Mouse (Mus musculus) forebrain, embryonic 15.5 days (tissue): ENCODE data around the gene Pate2. TPM values are rescaled to one million over a fixed set of nuclear protein-coding genes. Genes with fewer than 3 reads are reported as not detected.

Source experiments
- ATAC-seq: fragments of 200-750 bp; cut with Nextera tagmentation; replicated peaks from 2 replicates; pipeline ENCODE4 v1.8.0; 2017; ENCODE audit warnings: mild to moderate bottlenecking, moderate TSS enrichment, moderate library complexity
- H3K27ac ChIP-seq: fragments of 300-500 bp; sonication (generic); replicated peaks from 2 replicates; pipeline ENCODE4 v1.5.1; 2015; ENCODE audit warnings: mild to moderate bottlenecking, inconsistent platforms
- H3K27me3 ChIP-seq: fragments of 300-500 bp; sonication (generic); 2 replicates; pipeline ENCODE4 v1.6.1; 2015; ENCODE audit warnings: inconsistent platforms
- H3K36me3 ChIP-seq: fragments of 300-500 bp; sonication (generic); 2 replicates; pipeline ENCODE4 v1.6.1; 2015; ENCODE audit warnings: mild to moderate bottlenecking, inconsistent platforms
- H3K4me1 ChIP-seq: fragments of 300-500 bp; sonication (generic); 2 replicates; pipeline ENCODE4 v1.6.1; 2015; ENCODE audit warnings: inconsistent platforms
- H3K4me2 ChIP-seq: fragments of 300-500 bp; sonication (generic); replicated peaks from 2 replicates; pipeline ENCODE4 v1.6.1; 2015; ENCODE audit warnings: mild to moderate bottlenecking, inconsistent platforms
- H3K4me3 ChIP-seq: fragments of 300-500 bp; sonication (generic); 2 replicates; pipeline ENCODE4 v1.5.1; 2015; ENCODE audit warnings: mild to moderate bottlenecking, inconsistent platforms
- H3K9ac ChIP-seq: fragments of 300-500 bp; sonication (generic); replicated peaks from 2 replicates; pipeline ENCODE4 v1.6.1; 2015; ENCODE audit warnings: mild to moderate bottlenecking, inconsistent platforms
- H3K9me3 ChIP-seq: fragments of 300-500 bp; sonication (generic); 2 replicates; pipeline ENCODE4 v1.6.1; 2016; ENCODE audit warnings: inconsistent platforms
- WGBS: fragments of 180-500 bp; shearing (Covaris S2); methylation state at CpG from one replicate; pipeline ENCODE4 v1.1.7; 2015; ENCODE audit warnings: mixed read lengths; 5-methylcytosine and 5-hydroxymethylcytosine counted together
- polyA plus RNA-seq: library from polyadenylated mRNA; unstranded; fragments of >200 nt; fragmentation: Nextera tagmentation; extraction: Ambion mirVana; gene quantifications from 2 replicates; pipeline ENCODE4 v1.2.1, GENCODE M21; 2015

The Pate2 gene
- polyA plus RNA-seq, result 1.1 and 1.6 TPM in 2 replicates

DNA sequence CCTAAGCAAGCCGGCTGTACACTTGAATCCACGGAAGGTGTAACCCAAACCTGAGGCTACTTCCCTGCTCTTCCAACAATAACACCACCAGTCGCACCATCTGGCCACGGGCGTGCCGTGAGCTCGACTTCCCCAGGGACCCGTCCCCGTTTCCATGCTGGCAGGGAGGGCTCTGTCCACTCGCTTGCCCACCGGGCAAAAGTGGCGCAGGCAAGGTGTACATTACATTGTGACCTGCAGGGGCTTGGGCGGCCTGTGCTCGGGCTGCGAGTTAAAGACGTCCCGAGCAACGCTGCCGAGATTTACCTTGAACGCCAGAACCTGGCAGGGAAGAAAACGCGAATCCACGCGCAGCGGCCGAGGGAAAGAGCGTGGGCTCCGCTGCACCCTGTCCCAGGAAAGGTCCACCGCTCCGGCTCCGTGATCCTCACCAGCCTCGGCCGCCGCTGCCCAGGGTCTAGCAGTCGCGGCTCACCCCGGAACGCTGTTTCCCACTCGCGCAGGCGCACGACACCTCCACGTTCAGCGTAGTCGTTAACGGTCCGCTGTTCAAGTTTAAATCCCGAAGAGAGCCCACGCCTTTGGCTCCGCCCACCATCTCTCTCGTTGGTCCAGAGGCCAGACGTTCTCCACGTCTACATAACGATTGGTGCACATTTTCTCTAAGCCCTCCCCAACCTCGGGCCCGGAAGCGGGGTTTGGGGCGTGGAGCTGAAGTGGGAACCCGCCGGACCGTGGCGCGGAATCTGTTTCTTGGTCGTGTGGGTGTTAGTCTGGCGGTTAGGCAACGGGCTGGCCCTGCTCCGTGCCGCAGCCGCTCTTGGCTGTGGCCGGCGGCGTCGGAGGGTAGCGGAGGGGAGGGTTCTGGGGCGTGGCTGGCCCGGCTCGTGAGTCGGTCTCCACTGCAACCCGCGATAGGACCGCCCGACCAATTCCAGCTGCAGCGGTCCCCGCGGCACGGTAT lies at the start of gene Pate2, which contains the start of gene Hyls1:
Pate2 (plus strand) TSS at position 714 of the 964 bp plus-strand sequence.
Hyls1 (minus strand) TSS at position 828 of the 964 bp plus-strand sequence.
- peaks cover 7% of the 10 kb centered on the region; the same call in 1 of the 2 replicates for H3K27me3 ChIP-seq
- H3K4me3 ChIP-seq, result peak within 1 kb of the TSS; percentile 94
- H3K9me3 ChIP-seq, result no peaks in the 10 kb centered on the region
- WGBS, result under 1% methylated on average over 86 of the region's 86 CpGs
- H3K27ac ChIP-seq, result peak within 1 kb of the TSS; percentile 95
- peak within 1 kb of the TSS; percentile 86 for H3K9ac ChIP-seq
- peaks cover 27% of the 10 kb centered on the region for H3K36me3 ChIP-seq
- ATAC-seq, result peak; percentile 99
- H3K4me1 ChIP-seq, result peaks cover 26% of the 10 kb centered on the region
- H3K4me2 ChIP-seq, result peak within 1 kb of the TSS; percentile 68

DNA sequence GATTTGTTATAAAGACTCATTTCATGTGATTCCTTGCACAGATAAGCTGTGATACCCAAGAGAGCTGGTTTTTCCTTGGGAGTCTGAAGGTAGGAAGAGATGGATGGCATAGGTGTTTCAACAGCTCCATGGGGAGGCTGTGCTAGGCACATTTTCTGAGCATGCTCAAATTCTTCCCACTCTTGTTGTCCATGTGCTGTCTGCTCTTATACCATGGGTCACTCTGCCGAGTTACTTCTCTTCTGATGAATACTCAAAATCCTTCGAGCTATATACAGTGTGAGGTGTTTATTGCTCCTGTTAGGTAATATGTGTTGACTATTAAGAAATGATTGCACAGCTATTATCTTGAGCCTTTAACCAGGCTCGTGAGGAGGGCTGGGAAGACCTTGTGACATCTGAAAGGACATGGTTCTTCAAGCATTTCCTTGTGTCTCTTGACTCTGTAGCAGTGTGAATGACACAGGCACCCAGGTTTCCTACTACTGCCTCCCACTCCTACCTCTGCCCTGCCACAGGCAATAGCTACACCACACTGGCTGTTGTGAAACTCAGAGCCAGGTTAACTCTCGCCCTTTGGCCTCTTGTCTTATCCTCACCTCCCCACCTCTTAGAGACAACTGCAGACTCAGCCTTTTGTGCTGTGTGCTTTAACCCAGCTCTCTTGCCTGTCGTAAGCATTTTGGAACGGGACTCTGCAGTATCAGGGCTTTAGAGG lies 49.3 kb upstream of the Pate2 start:
- 85% methylated on average over 6 of the region's 6 CpGs for WGBS
- no peak overlapping the region for H3K4me3 ChIP-seq
- ATAC-seq, result no peak
- H3K4me2 ChIP-seq, result no peak overlapping the region
- no peaks in the 10 kb centered on the region for H3K36me3 ChIP-seq
- H3K27ac ChIP-seq, result no peak overlapping the region
- no peaks in the 10 kb centered on the region for H3K9me3 ChIP-seq
- no peak overlapping the region for H3K9ac ChIP-seq
- H3K4me1 ChIP-seq, result peaks cover 21% of the 10 kb centered on the region
- no peaks in the 10 kb centered on the region for H3K27me3 ChIP-seq

DNA sequence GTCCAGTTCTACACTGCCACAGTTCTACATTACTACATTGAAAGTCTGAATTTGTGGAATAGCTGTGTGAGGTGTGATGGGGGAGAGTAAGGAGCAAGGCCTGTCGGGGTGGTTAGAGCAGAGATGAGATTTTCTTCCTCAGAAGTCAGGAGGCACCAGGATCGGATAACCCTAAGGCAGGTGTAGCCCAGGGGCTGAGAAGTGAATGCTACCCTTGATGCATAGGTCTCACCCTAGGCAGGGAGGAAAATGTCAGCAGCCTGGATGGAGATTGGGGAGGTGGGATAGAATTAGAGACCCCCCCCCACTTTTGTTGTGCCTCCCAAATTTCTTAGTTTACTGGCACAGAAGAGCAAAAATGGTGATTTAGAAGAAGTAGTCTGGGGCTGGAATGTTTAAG lies 47.8 kb upstream of the Pate2 start:
- H3K4me3 ChIP-seq, result no peak overlapping the region
- H3K9me3 ChIP-seq, result no peaks in the 10 kb centered on the region
- 88% methylated on average over 2 of the region's 2 CpGs for WGBS
- H3K27me3 ChIP-seq, result no peaks in the 10 kb centered on the region
- ATAC-seq, result no peak
- H3K9ac ChIP-seq, result no peak overlapping the region
- H3K36me3 ChIP-seq, result no peaks in the 10 kb centered on the region
- peaks cover 21% of the 10 kb centered on the region for H3K4me1 ChIP-seq
- no peak overlapping the region for H3K4me2 ChIP-seq
- no peak overlapping the region for H3K27ac ChIP-seq

DNA sequence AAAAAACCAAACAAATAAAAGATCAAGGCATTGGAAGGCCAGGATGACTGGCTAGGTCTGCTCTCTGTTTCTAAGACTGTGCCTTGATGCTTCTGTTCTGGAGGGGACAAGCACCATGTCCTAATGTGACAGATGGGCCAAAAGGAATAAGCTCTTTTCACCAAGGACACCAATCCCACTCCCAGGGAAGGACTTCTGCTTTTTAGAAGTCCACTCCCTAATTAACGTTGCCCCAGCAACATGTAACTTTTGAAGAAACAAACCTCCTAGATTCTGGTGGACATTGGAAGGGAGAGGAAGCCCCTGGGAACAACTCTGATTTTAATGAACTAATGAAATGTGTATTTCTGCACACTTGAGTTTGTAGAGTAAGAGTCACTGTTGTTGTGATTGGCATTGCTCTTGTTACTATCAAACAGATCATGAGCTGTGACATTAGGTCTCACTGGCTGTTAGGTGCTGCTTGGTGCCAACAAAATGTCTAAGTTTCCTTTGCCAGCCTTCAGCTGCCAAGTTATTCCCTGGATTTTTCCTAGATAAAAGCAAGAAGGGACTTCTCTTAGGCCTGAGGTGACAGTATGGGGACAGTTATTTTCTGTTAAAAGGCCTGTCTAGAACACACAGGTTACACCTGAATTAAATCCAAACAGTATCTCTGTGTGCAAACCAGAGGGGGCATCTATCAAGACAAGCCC lies 47.1 kb upstream of the Pate2 start:
- Histone ChIP-seq H3K4me3 (no peak overlapping the region), H3K9ac (no peak overlapping the region), H3K4me2 (no peak overlapping the region), H3K27ac (peak overlapping the region; percentile 79), H3K27me3 (no peaks in the 10 kb centered on the region), H3K36me3 (no peaks in the 10 kb centered on the region), H3K4me1 (peaks cover 21% of the 10 kb centered on the region), H3K9me3 (no peaks in the 10 kb centered on the region)
- ATAC-seq, result peak; percentile 23; the same call in 1 of the 2 replicates
- WGBS, result 66% methylated on average over 1 of the region's 1 CpGs

DNA sequence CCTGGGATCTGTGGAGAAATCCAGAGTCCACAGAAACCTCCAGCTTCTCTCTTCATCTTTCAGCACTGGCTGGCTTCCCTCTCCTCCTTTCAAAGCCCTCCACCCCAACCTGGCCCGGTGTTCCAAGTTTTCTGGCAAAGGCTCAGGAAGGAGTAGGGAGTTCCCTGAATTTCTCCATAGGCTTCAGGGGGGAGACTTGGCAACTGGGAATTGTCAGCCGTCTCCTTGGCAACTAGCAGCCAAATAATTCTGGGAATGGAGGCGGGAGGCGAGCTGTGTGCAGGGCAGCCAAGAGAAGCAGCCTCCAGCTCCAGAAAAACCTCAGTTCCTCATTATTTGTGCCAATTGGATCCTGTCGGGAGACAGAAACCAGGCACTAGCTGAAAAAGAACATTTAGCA lies 46.5 kb upstream of the Pate2 start:
- Histone ChIP-seq H3K36me3 (no peaks in the 10 kb centered on the region), H3K4me1 (peaks cover 21% of the 10 kb centered on the region), H3K4me2 (peak overlapping the region; percentile 23), H3K9me3 (no peaks in the 10 kb centered on the region), H3K27ac (peak overlapping the region; percentile 79), H3K9ac (no peak overlapping the region), H3K27me3 (no peaks in the 10 kb centered on the region), H3K4me3 (no peak overlapping the region)
- WGBS, result 7% methylated on average over 5 of the region's 5 CpGs
- peak; percentile 90 for ATAC-seq

DNA sequence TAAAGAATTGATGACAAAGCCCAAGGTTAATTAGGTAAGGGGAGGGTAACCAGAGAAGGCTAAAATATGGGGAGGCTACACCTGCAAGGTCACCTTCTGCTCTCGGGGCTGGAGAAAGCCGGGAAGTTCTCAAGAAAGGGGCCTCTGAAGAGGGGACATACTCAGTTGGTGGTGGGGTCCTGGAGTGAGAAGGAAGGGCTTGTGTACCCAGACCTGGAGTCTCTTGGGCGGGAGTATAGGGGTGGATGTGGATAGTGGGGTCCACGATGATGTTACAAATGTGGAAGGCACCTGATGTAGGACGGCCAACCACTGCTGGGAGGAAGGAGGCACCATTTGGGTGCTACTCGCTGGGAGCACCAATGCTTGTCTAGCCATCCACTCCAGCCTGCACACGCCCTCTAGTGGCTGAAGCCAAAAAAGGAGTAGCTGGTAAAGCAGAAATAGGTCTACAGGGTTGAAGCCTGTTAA lies 46.1 kb upstream of the Pate2 start:
- no peaks in the 10 kb centered on the region for H3K9me3 ChIP-seq

DNA sequence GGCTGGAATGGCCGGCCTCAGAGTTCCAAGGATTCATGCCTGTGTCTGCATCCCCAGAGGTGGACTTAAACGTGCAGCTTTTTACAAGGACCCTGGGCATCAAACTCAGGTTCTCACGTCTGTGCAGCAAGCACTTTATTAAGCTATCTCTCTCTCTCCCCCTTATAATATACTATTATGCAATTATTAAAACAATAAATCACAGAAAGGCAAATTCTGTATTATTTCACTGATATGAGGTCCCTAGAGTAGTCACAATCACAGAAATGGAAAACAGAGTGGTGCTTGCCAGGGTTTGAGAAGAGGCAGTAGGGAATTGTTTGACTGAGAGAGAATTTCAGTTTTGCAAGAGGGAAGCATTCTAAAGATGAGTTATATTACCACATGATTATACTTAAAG lies 40.9 kb upstream of the Pate2 start:
- Histone ChIP-seq H3K27ac (no peak overlapping the region), H3K9me3 (no peaks in the 10 kb centered on the region), H3K4me3 (no peak overlapping the region), H3K36me3 (no peaks in the 10 kb centered on the region), H3K4me1 (peaks cover 6% of the 10 kb centered on the region), H3K4me2 (no peak overlapping the region), H3K9ac (no peak overlapping the region), H3K27me3 (no peaks in the 10 kb centered on the region)
- ATAC-seq, result no peak
- WGBS, result 67% methylated on average over 3 of the region's 3 CpGs

More for the DNA sequence above, 46.1 kb upstream of the Pate2 start:
- Histone ChIP-seq H3K27ac (peak overlapping the region; percentile 79), H3K4me3 (no peak overlapping the region), H3K4me1 (peaks cover 21% of the 10 kb centered on the region), H3K36me3 (no peaks in the 10 kb centered on the region), H3K27me3 (no peaks in the 10 kb centered on the region), H3K4me2 (peak overlapping the region; percentile 23), H3K9ac (no peak overlapping the region)
- WGBS, result 14% methylated on average over 7 of the region's 7 CpGs
- ATAC-seq, result peak; percentile 90

DNA sequence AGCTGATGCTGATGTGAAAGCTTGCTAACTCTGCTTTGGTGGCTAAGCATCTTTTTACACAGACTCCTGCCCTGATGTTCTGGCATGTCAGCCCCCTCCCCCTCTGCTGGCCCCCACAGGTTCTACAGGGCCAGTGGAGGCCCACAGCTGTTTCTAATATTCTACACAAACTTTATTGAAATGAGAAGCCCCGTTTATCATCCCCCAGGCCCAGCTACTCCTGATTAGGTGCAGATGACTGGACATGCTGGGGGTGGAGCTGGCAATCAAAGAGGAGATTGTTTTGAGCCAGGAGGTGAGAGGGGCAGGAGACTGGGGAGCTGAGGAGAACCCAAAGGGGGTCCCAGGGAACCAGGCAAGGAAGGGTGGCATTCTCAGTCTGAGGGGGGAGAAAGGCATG lies 40.3 kb upstream of the Pate2 start:
- no peak for ATAC-seq
- H3K9me3 ChIP-seq, result no peaks in the 10 kb centered on the region
- WGBS, result 13% methylated on average over 1 of the region's 1 CpGs
- no peaks in the 10 kb centered on the region for H3K27me3 ChIP-seq
- H3K4me3 ChIP-seq, result no peak overlapping the region
- H3K4me1 ChIP-seq, result no peaks in the 10 kb centered on the region
- H3K36me3 ChIP-seq, result no peaks in the 10 kb centered on the region
- H3K4me2 ChIP-seq, result no peak overlapping the region
- no peak overlapping the region for H3K9ac ChIP-seq
- H3K27ac ChIP-seq, result no peak overlapping the region

DNA sequence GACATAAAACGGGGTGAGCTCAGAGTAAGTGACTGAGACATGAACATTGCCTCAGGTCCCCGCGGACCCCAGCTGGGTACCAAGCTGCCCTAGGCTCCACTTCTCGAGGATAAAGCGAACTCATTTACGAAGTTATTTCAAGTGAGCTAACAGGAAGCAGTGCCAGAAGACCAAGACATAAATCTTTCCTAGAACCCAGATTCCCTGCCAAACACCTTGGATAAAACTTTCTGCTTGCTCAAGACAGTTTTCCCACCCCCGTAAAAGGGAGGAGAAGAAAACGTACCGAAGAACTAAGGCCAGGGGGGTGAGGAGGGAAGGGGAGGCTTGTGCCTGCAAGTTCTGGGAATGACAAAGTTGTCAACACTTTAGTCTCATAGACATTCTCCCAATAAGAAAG lies 36.8 kb upstream of the Pate2 start:
- Histone ChIP-seq H3K27me3 (no peaks in the 10 kb centered on the region), H3K4me2 (no peak overlapping the region), H3K9ac (no peak overlapping the region), H3K4me3 (no peak overlapping the region), H3K9me3 (no peaks in the 10 kb centered on the region), H3K36me3 (no peaks in the 10 kb centered on the region), H3K27ac (no peak overlapping the region), H3K4me1 (no peaks in the 10 kb centered on the region)
- no peak for ATAC-seq
- WGBS, result 79% methylated on average over 9 of the region's 9 CpGs

DNA sequence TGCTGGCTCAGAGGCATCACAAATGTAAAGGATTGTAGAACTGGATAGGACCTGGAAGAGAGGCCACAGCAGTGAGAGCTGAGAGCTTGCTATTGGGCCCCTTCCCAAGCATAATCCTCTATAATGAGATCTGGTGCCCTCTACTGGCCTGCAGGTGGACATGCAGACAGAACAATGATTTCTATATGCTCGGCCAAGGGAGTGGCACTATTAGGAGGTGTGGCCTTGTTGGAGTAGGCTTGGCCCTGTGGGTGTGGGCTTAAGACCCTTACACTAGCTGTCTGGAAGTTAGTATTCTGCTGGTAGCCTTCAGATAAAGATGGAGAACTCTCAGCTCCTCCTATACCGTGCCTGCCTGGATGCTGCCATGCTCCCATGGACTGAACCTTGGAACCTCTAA lies 35.0 kb upstream of the Pate2 start:
- no peak overlapping the region for H3K4me3 ChIP-seq
- H3K36me3 ChIP-seq, result no peaks in the 10 kb centered on the region
- no peaks in the 10 kb centered on the region; the same call in 1 of the 2 replicates for H3K4me1 ChIP-seq
- peak; percentile 85 for ATAC-seq
- no peak overlapping the region for H3K4me2 ChIP-seq
- H3K27ac ChIP-seq, result no peak overlapping the region
- no peaks in the 10 kb centered on the region for H3K9me3 ChIP-seq
- 4% methylated on average over 2 of the region's 2 CpGs for WGBS
- no peaks in the 10 kb centered on the region for H3K27me3 ChIP-seq
- no peak overlapping the region for H3K9ac ChIP-seq

DNA sequence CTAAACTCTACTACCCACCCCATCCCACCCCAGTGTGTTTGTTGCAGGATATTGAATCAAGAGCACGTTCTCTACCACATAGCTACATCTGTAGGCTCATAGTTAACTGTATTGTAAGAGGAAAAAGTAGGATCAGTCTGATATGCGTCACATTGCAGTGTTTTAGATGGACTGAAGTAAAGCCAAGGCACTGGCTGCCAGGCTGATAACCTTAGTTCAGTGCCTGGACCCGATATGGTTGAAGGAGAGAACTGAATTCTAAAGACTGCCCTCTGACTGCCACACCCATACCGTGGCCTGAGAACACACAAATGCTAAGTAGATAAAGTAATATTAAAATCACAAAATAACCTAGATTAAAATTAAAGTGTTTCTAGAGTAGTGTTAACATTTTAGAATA lies 34.2 kb upstream of the Pate2 start:
- H3K4me3 ChIP-seq, result no peak overlapping the region
- H3K9me3 ChIP-seq, result no peaks in the 10 kb centered on the region
- H3K4me2 ChIP-seq, result no peak overlapping the region
- no peak for ATAC-seq
- H3K4me1 ChIP-seq, result no peaks in the 10 kb centered on the region; the same call in 1 of the 2 replicates
- 81% methylated on average over 4 of the region's 4 CpGs for WGBS
- no peak overlapping the region for H3K9ac ChIP-seq
- H3K27me3 ChIP-seq, result no peaks in the 10 kb centered on the region
- H3K36me3 ChIP-seq, result no peaks in the 10 kb centered on the region
- no peak overlapping the region for H3K27ac ChIP-seq
